Mouse (Mus musculus): Measurements from ENCODE around the gene Cdk5r2.
A peak's percentile ranks its signal among the peaks of the same experiment; 100 is the strongest.

Gene Cdk5r2

DNA sequence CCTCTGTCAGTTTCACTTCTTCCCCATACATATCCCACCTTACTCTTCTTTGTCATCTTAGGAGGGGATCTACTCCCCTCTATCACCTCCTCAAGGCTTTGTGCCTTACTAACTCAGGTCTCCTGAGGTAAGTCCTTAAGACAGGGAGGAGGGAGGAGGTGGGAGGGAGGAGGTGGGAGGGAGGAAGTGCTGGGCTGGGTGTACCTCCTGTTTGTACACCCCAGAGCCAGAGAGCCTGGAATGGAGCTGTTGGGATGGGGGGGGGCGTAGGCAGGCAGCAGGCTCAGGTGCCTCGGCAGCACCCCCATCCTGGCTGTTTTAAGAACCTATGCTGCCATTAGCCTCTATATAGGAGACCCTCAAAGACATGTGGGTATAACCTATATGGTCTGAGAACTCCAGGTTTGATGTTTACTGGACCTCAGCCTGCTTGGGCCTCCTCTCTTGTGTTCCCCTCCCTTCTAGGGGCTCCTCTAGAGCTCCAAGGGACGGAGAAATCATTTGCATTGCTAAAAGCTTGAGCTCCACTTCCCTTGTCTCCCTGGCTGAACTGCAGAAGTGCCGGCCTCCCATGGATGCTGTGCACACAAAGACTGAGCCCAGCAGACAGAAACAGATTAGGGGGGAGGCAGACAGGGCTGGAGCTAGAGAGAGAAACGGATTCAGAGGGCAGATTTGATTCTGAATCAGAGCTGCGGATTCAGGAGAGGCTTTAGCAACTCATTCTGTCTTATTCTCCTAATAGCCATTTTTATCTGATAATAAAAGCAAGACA lies 3.5 kb upstream of the Cdk5r2 start:
- no peak for DNase-seq (ENCODE audit: low spot score)

GRCm38 (mm10) chr1:74855156-74855555 lies 422 bp downstream of the Cdk5r2 start:
- DNase-seq (ENCODE audit: low spot score) = no peak

GRCm38 (mm10) chr1:74855651-74856438 lies 1.1 kb downstream of the Cdk5r2 start:
- DNase-seq (ENCODE audit: low spot score) = no peak

- DNase-seq (ENCODE audit: low spot score) = no peak
Observed at GRCm38 (mm10) chr1:74856439-74856720, 1.6 kb downstream of the Cdk5r2 start.

DNA sequence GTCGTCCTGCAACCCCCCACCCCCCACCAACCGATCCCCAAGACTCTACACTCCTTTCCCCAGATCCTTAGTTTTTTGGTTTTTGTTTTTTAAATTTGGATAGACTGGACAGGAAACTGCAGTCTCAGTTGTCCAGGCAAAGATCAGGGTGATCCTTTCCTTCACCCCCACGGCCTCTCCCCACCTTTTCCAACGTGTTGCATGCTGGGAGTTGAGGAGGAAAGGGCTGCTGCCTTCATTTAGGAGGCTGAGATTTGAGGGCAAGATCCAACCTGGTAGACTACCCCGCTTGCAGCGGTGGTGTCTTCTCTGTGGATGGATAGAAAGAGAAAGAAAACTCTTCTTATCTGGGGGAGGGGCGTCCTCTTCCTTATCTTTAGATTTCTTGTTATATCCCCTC lies 2.1 kb downstream of the Cdk5r2 start:
- DNase-seq (ENCODE audit: low spot score) = no peak

- no peak for DNase-seq (ENCODE audit: low spot score)
Observed at GRCm38 (mm10) chr1:74857201-74857600, 2.5 kb downstream of the Cdk5r2 start.

- no peak for DNase-seq (ENCODE audit: low spot score)
Observed at GRCm38 (mm10) chr1:74857677-74858076, 2.9 kb downstream of the Cdk5r2 start.

DNA sequence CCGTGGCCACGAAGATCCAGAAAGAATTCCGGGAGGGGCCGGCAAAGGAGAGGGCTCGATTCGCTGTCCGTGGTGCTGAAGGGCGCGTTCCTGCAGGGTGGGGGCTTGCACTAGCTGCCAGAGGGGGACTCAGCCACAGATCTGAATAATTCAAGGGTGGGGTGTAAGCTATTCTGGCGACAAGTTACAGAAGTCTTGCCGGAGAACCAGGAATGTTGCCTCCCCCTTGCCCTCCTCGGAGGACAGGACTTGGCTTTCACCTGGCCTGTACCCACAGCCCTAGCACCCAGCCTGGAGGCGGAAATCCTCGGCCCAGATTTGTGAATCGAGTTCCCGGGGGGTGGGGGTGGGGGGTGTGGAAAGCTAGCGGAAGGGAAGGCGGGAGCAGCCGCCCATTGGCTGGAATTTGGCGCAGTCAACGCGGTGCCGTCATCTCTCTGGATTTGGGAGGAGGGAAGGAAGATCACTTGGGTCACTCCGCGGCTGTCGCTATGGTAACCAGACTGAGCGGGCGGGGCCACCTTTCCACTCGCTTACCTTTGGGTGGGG lies 3.5 kb downstream of the Cdk5r2 start:
- DNase-seq (ENCODE audit: low spot score) = no peak

- no peak for DNase-seq (ENCODE audit: low spot score)
Observed at GRCm38 (mm10) chr1:74858805-74859204, 4.1 kb downstream of the Cdk5r2 start.

DNA sequence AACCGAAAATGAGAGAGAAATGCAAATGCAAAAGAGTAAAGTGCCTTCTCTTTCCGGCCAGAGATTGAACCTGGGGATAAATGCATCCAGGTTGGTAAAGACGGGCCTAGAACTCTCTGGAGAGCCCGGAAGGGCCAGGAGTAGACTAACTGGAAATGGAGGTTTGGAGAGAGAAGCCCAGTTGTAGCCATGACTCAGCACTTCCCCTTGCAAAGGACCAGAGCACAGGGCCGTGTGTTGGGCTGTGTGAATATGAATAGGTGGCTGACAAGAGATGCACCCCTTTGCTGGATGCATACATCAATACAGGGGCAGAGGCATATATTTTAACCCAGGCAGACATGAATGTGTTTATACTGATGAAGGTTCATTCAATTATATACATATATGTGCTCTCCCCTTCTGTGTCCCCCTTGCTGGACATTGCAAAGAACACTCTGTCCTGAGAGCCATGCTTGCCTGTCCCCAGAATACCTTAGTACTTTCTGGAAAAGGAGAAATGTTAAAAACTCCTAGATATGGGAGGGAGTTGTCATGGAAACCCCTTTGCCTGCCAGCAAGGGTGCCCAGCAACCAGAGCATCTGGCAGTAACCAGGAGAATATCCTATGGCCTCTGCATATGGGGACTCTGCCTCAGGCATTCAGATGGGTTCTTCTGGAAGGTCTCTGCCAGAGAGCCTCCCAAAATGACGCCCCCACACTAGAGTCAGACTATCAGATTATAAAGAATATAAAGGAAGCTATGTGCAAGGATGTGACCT lies 4.7 kb downstream of the Cdk5r2 start:
- no peak for DNase-seq (ENCODE audit: low spot score)

- no peak for DNase-seq (ENCODE audit: low spot score)
Observed at GRCm38 (mm10) chr1:74861783-74862182, 7.0 kb downstream of the Cdk5r2 start.

GRCm38 (mm10) chr1:74872218-74872617 lies 17.5 kb downstream of the Cdk5r2 start:
- DNase-seq (ENCODE audit: low spot score) = no peak

GRCm38 (mm10) chr1:74877199-74877598 lies 22.5 kb downstream of the Cdk5r2 start:
- DNase-seq (ENCODE audit: low spot score) = no peak

DNA sequence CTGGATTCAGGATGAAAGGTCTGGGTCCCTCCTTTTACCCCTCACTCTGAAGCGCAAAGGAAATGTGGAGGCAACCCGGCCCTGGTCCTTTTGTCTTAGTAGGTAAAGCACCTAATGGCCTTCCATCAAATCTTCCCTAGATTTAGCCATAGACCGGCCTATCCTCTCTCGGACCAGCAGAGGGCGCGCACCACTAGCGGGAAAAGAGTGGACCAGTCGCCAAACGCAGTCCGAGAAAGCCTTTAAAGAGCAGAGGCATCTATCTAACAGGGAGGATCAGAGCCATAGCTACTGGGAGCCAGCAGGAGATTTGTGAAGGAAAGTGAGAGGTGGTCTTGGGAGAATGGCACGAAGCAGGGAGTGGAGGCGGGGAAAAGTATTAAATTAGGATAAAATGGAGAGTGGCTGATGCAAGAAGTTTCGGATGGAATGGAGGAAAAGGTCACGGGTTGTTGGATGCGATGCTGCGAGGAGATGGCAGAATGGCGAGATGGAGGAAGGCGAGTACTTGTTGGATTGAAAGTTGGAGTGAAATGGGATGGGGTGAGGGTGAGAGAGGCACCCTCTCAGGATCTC lies 26.1 kb downstream of the Cdk5r2 start:
- DNase-seq (ENCODE audit: low spot score) = peak; percentile 76

- DNase-seq (ENCODE audit: low spot score) = no peak
Observed at GRCm38 (mm10) chr1:74882055-74882734, 27.5 kb downstream of the Cdk5r2 start.

DNA sequence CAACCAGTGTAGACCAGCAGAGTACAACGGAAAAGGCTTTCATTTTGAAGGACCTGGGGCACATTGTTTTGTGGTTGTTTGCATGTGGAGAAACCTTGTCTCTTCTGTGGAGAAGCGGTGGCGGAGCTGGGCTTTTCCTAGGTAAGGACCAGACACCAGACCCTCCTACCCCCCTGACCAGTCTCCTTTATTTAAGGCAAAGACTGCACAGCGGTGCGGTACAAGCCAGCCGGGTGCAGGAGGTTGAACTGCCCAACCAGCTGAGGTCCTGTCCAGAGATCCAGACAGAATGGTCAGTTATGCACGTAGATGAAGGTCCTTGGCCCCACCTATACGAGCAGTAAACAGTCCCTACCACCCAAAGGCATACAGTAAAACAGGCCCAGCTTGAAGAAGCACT lies 28.1 kb downstream of the Cdk5r2 start:
- DNase-seq (ENCODE audit: low spot score) = no peak

- no peak for DNase-seq (ENCODE audit: low spot score)
Observed at GRCm38 (mm10) chr1:74883441-74883840, 28.7 kb downstream of the Cdk5r2 start.

- DNase-seq (ENCODE audit: low spot score) = no peak
Observed at GRCm38 (mm10) chr1:74884196-74885141, 29.7 kb downstream of the Cdk5r2 start.

DNA sequence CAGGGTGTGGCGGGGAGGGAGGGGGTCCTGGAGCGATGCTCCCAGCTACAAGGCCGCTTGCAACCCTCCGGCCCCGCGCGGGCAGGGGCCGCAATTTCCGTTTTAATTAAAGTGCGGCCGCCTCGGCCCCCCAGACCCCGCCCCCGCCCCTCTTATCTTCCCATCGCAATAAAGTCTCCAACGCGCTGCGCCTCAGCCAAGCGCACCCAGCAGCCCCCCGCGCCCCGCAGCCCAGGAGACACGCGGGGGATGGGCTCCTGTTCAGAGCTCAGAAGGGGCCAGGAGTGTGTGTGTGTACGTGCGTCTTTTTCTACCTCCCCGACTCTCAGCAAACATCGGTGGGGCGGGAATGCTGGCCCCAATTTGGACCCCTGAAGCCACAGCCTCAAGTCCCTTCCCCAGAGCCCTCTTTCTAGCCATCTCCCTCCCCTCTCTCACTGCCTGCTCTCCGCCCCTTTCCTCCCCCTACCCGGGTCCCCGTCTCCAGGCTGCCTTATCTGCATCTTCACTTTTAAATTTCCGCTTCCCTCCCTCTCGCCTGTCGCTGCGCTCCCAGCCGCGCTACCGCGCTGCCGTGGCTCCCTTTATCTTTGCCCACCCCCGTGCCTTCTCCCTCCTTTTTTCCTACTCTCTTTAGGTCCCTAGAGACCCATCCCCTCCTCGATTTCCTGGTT lies 30.8 kb downstream of the Cdk5r2 start, which contains the start of gene Fev:
TSS of gene Fev (minus strand) at position 51 of the 674 bp plus-strand sequence.
- no peak for DNase-seq (ENCODE audit: low spot score)

GRCm38 (mm10) chr1:74891513-74891912 lies 36.8 kb downstream of the Cdk5r2 start:
- DNase-seq (ENCODE audit: low spot score) = no peak
